Mouse (Mus musculus) liver, embryonic 14.5 days (tissue): ENCODE data around the gene Cldn7. TPM values are rescaled to one million over a fixed set of nuclear protein-coding genes. Genes with fewer than 3 reads are reported as not detected.

ENCODE experiments used
- ATAC-seq: fragments of 200-750 bp; cut with Nextera tagmentation; 2 replicates; pipeline ENCODE4 v1.8.0; 2017; ENCODE audit warnings: moderate number of reproducible peaks, mild to moderate bottlenecking, moderate library complexity; ENCODE audit not compliant: insufficient read depth
- DNase-seq, 3 experiments: peaks; one replicate each; pipeline ENCODE4 v3.0.0-alpha.2; 2012 to 2013; ENCODE audit warnings: low read depth in 3 of 3, low spot score in 3 of 3
- H3K27ac ChIP-seq: fragments of 300-500 bp; sonication (generic); 2 replicates; pipeline ENCODE4 v1.5.1; 2014; ENCODE audit warnings: moderate library complexity, mild to moderate bottlenecking, control low read depth, inconsistent platforms
- H3K27me3 ChIP-seq: fragments of 300-500 bp; sonication (generic); 2 replicates; pipeline ENCODE4 v1.6.1; 2014; ENCODE audit warnings: mild to moderate bottlenecking, low read length, moderate library complexity; ENCODE audit not compliant: control insufficient read depth, insufficient read depth
- H3K36me3 ChIP-seq: fragments of 300-500 bp; sonication (generic); replicated peaks from 2 replicates; pipeline ENCODE4 v1.6.1; 2014; ENCODE audit warnings: low read depth; ENCODE audit not compliant: control insufficient read depth, insufficient read depth
- H3K4me1 ChIP-seq, 2 experiments: fragments of 200-500 bp in 1 of 2; fragments of 300-500 bp in 1 of 2; sonication (generic) in 1 of 2; replicated peaks; 2 replicates each; pipeline ENCODE4 v1.6.1; 2012 to 2014; ENCODE audit warnings: antibody characterized with exemption in 1 of 2, inconsistent platforms in 1 of 2, low read length in 1 of 2; ENCODE audit not compliant: control insufficient read depth in 2 of 2, insufficient read depth in 2 of 2
- H3K4me2 ChIP-seq: fragments of 300-500 bp; sonication (generic); 2 replicates; pipeline ENCODE4 v1.6.1; 2014; ENCODE audit warnings: low read depth, mild to moderate bottlenecking, control low read depth, moderate library complexity
- H3K4me3 ChIP-seq, 2 experiments: fragments of 200-500 bp in 1 of 2; fragments of 300-500 bp in 1 of 2; sonication (generic) in 1 of 2; 2 replicates each; pipeline ENCODE4 v1.5.1; 2012 to 2014; ENCODE audit warnings: low read depth in 2 of 2, low read length in 2 of 2, mild to moderate bottlenecking in 2 of 2, control low read depth in 1 of 2, inconsistent platforms in 1 of 2, moderate library complexity in 1 of 2; ENCODE audit not compliant: insufficient read depth in 1 of 2
- H3K9ac ChIP-seq: fragments of 300-500 bp; sonication (generic); replicated peaks from 2 replicates; pipeline ENCODE4 v1.6.1; 2014; ENCODE audit warnings: mild to moderate bottlenecking, control low read depth, moderate library complexity
- H3K9me3 ChIP-seq: fragments of 300-500 bp; sonication (generic); 2 replicates; pipeline ENCODE4 v1.6.1; 2016; ENCODE audit warnings: low read length, mixed read lengths; ENCODE audit not compliant: control insufficient read depth
- CTCF ChIP-seq: IDR thresholded peaks from 2 replicates; pipeline ENCODE4 v1.5.1; 2016; ENCODE audit warnings: antibody characterized with exemption, low read depth, control low read depth
- EP300 ChIP-seq: IDR thresholded peaks from 2 replicates; pipeline ENCODE4 v1.6.1; 2016; ENCODE audit warnings: antibody characterized with exemption, low read depth
- WGBS: fragments of 180-500 bp; shearing (Covaris S2); extraction: QIAGEN DNeasy Blood & Tissue Kit; methylation state at CpG from one replicate; pipeline ENCODE4 v1.1.7; 2014; ENCODE audit not compliant: insufficient replicate concordance; 5-methylcytosine and 5-hydroxymethylcytosine counted together
- polyA plus RNA-seq, 2 experiments: library from polyadenylated mRNA; depleted of rRNA in 1 of 2; stranded (reverse) in 1 of 2; unstranded in 1 of 2; fragments of >200 nt; fragmentation: Nextera tagmentation in 1 of 2; extraction: Ambion mirVana in 1 of 2; gene quantifications; 2 replicates each; pipeline versions ENCODE4 v1.2.1 to v1.2.3; 2012 to 2014

The Cldn7 gene
- polyA plus RNA-seq, 2 experiments, result 2.0 to 2.2 TPM

DNA sequence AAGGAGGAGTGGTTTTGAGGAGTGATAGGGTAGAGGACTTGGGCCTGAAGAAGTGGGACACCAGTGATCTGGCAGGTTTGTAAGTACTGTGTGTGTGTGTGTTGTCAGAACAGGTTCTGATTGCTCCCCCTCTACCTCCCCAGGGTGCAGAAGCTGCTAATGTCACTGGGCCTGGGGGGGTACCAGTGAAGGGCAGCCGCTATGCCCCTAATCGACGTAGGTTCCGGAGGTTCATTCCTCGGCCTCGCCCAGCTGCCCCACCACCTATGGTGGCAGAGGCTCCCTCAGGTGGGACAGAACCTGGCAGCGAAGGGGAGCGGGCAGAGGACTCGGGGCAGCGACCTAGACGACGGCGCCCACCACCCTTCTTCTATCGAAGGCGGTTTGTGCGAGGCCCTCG is 24.8 kb upstream of the Cldn7 start:
- TF ChIP-seq CTCF (no peak), EP300 (no peak)
- no peak for ATAC-seq

DNA sequence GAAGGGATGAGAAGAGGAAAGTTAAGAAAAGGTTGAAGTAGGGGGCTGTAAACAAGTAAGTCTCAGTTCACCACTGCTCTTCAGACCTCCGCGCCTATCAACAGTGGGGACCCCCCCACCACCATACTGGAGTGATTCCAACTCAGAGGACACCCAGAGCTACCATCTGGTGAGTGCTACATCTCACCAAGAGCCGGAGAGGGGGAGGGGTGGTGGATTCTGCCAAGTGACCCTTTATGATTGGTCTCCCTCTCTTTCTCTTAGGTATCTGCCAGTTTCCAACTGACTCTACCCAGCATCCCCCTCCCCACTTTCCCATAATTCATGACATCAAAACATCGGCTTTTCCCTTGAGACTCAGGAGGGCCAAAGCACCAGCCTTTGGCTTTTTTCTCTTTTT is 23.6 kb upstream of the Cldn7 start:
- Histone ChIP-seq H3K27me3 (peaks cover 35% of the 10 kb centered on the region), H3K27ac (no peak overlapping the region), H3K9me3 (no peaks in the 10 kb centered on the region), H3K4me3 (no peak overlapping the region), H3K9ac (no peak overlapping the region), H3K36me3 (peaks cover 22% of the 10 kb centered on the region), H3K4me2 (no peak overlapping the region), H3K4me1 (peaks cover 8 to 9% of the 10 kb centered on the region in 2 experiments)
- ATAC-seq (no peak), DNase-seq (no peak)
- 80% methylated on average over 4 of the region's 4 CpGs for WGBS
- no peak for TF ChIP-seq EP300
- TF ChIP-seq CTCF, result no peak

More for the DNA sequence above, 24.8 kb upstream of the Cldn7 start:
- Histone ChIP-seq H3K27me3 (peaks cover 47% of the 10 kb centered on the region), H3K36me3 (peaks cover 11% of the 10 kb centered on the region), H3K9me3 (no peaks in the 10 kb centered on the region), H3K9ac (no peak overlapping the region), H3K27ac (no peak overlapping the region), H3K4me1 (peaks cover 4 to 7% of the 10 kb centered on the region in 2 experiments), H3K4me2 (no peak overlapping the region), H3K4me3 (no peak overlapping the region)
- 88% methylated on average over 17 of the region's 17 CpGs for WGBS
- no peak for DNase-seq

DNA sequence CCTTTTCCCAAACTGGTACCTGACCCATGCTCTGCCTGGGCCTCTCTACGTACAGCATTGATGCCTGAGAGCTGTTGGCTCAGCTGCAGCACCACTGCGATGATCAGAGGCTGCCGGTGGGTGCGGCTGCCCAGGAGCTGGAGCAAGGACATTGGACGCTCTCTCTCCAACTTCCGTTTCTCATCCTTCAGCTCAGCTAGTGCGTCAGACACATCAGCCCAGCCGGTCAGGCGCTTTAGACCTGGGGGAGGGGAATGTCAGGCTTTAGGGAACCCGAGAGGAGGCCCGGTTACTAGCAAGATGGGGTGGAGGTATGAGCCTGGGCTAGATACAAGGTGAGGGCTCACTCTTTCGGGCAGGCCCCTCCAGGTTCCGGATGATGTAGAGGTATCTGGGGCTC is 19.4 kb upstream of the Cldn7 start:
- Histone ChIP-seq H3K36me3 (peaks cover 22% of the 10 kb centered on the region), H3K9ac (peak overlapping the region; percentile 96), H3K4me3 (peak overlapping the region; percentile 88 to 94), H3K9me3 (no peaks in the 10 kb centered on the region), H3K27ac (peak overlapping the region; percentile 95), H3K4me2 (peak overlapping the region; percentile 83), H3K27me3 (no peaks in the 10 kb centered on the region), H3K4me1 (peaks cover 20 to 27% of the 10 kb centered on the region in 2 experiments)
- TF ChIP-seq EP300, result no peak
- TF ChIP-seq CTCF, result no peak
- ATAC-seq, result no peak
- no peak for DNase-seq
- 71% methylated on average over 13 of the region's 13 CpGs for WGBS

DNA sequence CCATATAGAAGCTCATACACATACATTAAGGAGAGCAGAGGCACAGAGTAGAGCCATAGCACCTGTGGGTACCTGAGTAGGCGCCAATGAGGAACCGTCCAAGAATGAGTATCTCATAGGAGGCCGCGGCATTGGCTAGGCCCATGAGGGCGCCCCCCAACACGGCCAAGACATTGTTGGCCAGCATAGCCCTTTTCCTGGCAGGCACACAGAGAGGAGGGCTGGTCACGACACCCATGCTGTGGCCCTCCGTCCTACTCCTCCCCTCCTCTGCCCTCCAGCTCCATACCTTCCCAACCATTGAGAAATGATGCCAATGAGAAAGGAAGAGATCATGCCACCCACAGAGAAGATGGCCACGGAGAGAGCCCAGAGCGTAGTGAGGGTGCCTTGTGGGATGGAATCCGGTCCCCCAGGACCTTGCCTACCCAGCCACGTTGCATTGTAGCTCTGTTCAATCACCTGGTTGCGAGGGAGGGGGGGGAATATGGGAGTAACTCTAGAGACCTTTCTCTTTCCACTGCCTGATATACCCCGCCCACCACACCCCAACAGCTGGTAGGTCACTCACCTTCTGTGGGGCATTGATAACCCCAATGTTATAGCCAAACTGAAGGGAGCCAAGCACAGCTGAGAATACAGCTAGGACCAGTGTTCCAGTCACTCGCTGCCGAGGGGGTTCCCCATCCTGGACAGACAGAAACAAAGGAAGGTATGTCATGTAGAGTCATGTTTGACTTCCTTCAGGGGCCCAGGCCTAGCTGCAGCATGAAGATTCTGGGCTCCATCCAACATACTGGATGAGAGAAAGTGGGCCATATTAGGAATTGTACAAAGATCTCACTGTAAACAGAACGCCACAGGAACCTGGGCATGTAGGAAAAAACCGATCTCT is 18.3 kb upstream of the Cldn7 start:
- DNase-seq (peak; percentile 82 to 87 (median 82)), ATAC-seq (peak; percentile 81)
- Histone ChIP-seq H3K27ac (peak overlapping the region; percentile 95), H3K9ac (peak overlapping the region; percentile 96), H3K4me1 (peaks cover 20 to 27% of the 10 kb centered on the region in 2 experiments), H3K4me2 (peak overlapping the region; percentile 83), H3K4me3 (peak overlapping the region; percentile 88 to 94), H3K27me3 (no peaks in the 10 kb centered on the region), H3K36me3 (peaks cover 22% of the 10 kb centered on the region), H3K9me3 (no peaks in the 10 kb centered on the region)
- TF ChIP-seq CTCF (no peak), EP300 (peak; percentile 88)
- WGBS, result 59% methylated on average over 18 of the region's 18 CpGs

DNA sequence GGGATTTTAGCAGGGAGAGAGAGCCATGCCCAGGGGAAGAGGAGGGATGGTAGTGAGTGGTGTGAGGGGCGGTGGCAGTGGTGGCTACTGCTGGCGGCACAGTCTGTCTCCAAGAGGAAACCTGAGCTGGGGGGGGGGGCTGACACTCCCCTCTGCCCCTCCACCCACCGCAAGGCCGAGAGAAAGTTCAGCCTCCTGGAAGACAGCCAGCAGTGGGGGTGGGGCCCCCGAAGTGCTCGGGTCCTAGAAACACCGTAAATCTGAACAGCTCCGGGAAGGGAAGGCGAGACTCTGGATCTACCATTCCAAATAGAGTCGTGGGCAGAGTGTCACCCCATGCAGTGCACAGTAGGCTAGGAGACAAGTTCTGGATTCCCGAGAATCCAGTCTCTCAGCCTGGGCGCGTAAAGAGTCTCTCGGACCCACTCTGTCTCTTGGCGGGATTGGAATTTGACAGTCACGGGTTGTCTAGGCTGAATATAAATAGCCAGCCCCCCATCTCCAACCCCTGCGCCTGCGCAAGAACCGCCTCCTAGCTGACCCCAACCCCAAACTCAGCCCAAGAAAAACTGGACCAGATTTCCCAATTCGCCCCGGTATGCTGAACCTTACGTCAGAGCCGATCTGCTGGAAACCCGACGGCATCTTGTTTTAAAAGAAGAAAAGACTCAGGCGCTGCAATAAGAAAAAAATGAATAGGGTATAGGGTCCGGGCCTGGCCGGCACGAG is 17.1 kb upstream of the Cldn7 start:
- ATAC-seq (no peak; the same call in 1 of the 2 replicates), DNase-seq (no peak)
- Histone ChIP-seq H3K4me2 (peak overlapping the region; percentile 83), H3K27me3 (no peaks in the 10 kb centered on the region; the same call in 1 of the 2 replicates), H3K27ac (peak overlapping the region; percentile 95), H3K9me3 (no peaks in the 10 kb centered on the region), H3K9ac (peak overlapping the region; percentile 96), H3K4me3 (peak overlapping the region; percentile 88 to 94), H3K4me1 (peaks cover 20 to 27% of the 10 kb centered on the region in 2 experiments), H3K36me3 (peaks cover 22% of the 10 kb centered on the region)
- TF ChIP-seq EP300 (no peak), CTCF (no peak)
- 10% methylated on average over 29 of the region's 29 CpGs for WGBS
